8 mouse cellular contexts compared by ENCODE assay signal in genomic region chr8:126422174-126422919, GRCm38 (mm10). TPM values are rescaled to one million over a fixed set of nuclear protein-coding genes. Genes with fewer than 3 reads are reported as not detected.
A peak's percentile ranks its signal among the peaks of the same experiment; 100 is the strongest.
DNase-seq lines count a peak whose midpoint lies in the region; ATAC-seq lines count a peak whose summit lies in the region.

TSS of gene Coa6 (plus strand) at chr8:126422515.

- no peaks in the 10 kb centered on the region for H3K27me3 ChIP-seq in hindbrain, embryonic 12.5 days

- H3K9me3 ChIP-seq in hindbrain, embryonic 12.5 days (replicated peaks), result no peaks in the 10 kb centered on the region

- peaks cover 11% of the 10 kb centered on the region for H3K4me1 ChIP-seq in hindbrain, embryonic 12.5 days

- H3K9ac ChIP-seq in hindbrain, embryonic 12.5 days, result peak within 1 kb of the TSS; percentile 87

- under 1% methylated on average over 61 of the region's 61 CpGs for WGBS in hindbrain, embryonic 12.5 days

- peak; percentile 99 for ATAC-seq in hindbrain, embryonic 12.5 days (ENCODE audit: low FRiP score)

- H3K36me3 ChIP-seq in hindbrain, embryonic 12.5 days, result peaks cover 16% of the 10 kb centered on the region

- peak within 1 kb of the TSS; percentile 90 for H3K4me3 ChIP-seq in hindbrain, embryonic 12.5 days

- peak within 1 kb of the TSS; percentile 70 for H3K27ac ChIP-seq in hindbrain, embryonic 12.5 days

- peak; percentile 98 for DNase-seq in NIH3T3 (ENCODE audit: low read depth)
- DNase-seq in cerebellum, postnatal 10 days, result peak; percentile 99
- DNase-seq in frontal cortex, postnatal 10 days (ENCODE audit: low spot score in 2 of 2), result peak; percentile 93 to 98
- DNase-seq in layer of hippocampus, postnatal 14 days (ENCODE audit: low spot score in 2 of 2), result peak; percentile 96 to 98
- DNase-seq in lung, postnatal 14 days, result peak; percentile 99
- DNase-seq in retina, adult 2 months (ENCODE audit: low read depth, low spot score), result peak; percentile 94
- DNase-seq in thymus, postnatal 36 days, result peak; percentile 98

- H3K4me2 ChIP-seq in hindbrain, embryonic 12.5 days (replicated peaks), result peak within 1 kb of the TSS; percentile 91

RNA-seq across cellular contexts. Expression of gene Coa6, which starts in this region (rescaled TPM):
- 39.5 and 43.2 TPM in 2 replicates for polyA plus RNA-seq in hindbrain, embryonic 12.5 days (2016; fragmentation: Nextera tagmentation; extraction: Ambion mirVana)
- total RNA-seq in layer of hippocampus, postnatal 14 days (2021), result 10 to 100 TPM; 25.4 to 31.0 TPM

Comparison
In these comparisons a context has a peak if more than half of its experiments do, and no peak if none do; other contexts are left out.
1. Peak in every context shown above with its lines: DNase-seq, ATAC-seq, H3K4me3 ChIP-seq and H3K27ac ChIP-seq.